In genomic region chr11:70525726-70526125, GRCm38 (mm10) we compare ENCODE assay signal across 8 mouse cellular contexts. TPM values are rescaled to one million over a fixed set of nuclear protein-coding genes. Genes with fewer than 3 reads are reported as not detected.
DNase-seq lines count a peak whose midpoint lies in the region; ATAC-seq and TF ChIP-seq lines count a peak whose summit lies in the region.

No protein-coding gene starts in this region.

- peak; percentile 38; the same call in 1 of the 2 replicates for ATAC-seq in kidney, postnatal 0 days (replicated peaks; ENCODE audit: low FRiP score, low read depth)
- ATAC-seq in hindbrain, embryonic 14.5 days (ENCODE audit: low FRiP score): 0 out of 2 replicates have a peak, but pooled peaks have one; percentile 32
- ATAC-seq in midbrain, embryonic 15.5 days (replicated peaks): peak; percentile 43

- WGBS in kidney, postnatal 0 days: 2% methylated on average over 12 of the region's 12 CpGs
- 2% methylated on average over 12 of the region's 12 CpGs for WGBS in hindbrain, embryonic 14.5 days
- 2% methylated on average over 12 of the region's 12 CpGs for WGBS in midbrain, embryonic 15.5 days

- peaks cover 23% of the 10 kb centered on the region for H3K36me3 ChIP-seq in kidney, postnatal 0 days (ENCODE audit: insufficient read depth, low read length)
- H3K36me3 ChIP-seq in hindbrain, embryonic 14.5 days (replicated peaks; ENCODE audit: control insufficient read depth, insufficient read depth): peaks cover 31% of the 10 kb centered on the region
- peaks cover 19% of the 10 kb centered on the region; the same call in 1 of the 2 replicates for H3K36me3 ChIP-seq in midbrain, embryonic 15.5 days (replicated peaks)

- no peaks in the 10 kb centered on the region for H3K27me3 ChIP-seq in kidney, postnatal 0 days (ENCODE audit: insufficient read depth, low read length)
- no peaks in the 10 kb centered on the region for H3K27me3 ChIP-seq in hindbrain, embryonic 14.5 days (ENCODE audit: control insufficient read depth, insufficient read depth, low read length)
- H3K27me3 ChIP-seq in midbrain, embryonic 15.5 days (replicated peaks): no peaks in the 10 kb centered on the region

- no peak for TF ChIP-seq POLR2A in bone marrow macrophage, adult 2 months (IDR thresholded peaks at IDR 0.05; ENCODE audit: borderline replicate concordance, low read depth, low read length)

- peak overlapping the region; percentile 75 for H3K9ac ChIP-seq in kidney, postnatal 0 days (ENCODE audit: low read depth, low read length)
- H3K9ac ChIP-seq in hindbrain, embryonic 14.5 days: peak overlapping the region; percentile 68
- peak overlapping the region; percentile 64 for H3K9ac ChIP-seq in midbrain, embryonic 15.5 days

- peak overlapping the region; percentile 77 for H3K4me3 ChIP-seq in kidney, postnatal 0 days (replicated peaks; ENCODE audit: low read depth, low read length)
- peak overlapping the region; percentile 80 for H3K4me3 ChIP-seq in bone marrow macrophage, adult 2 months (ENCODE audit: insufficient read depth, low read length)
- H3K4me3 ChIP-seq in hindbrain, embryonic 14.5 days (replicated peaks; ENCODE audit: low read length): peak overlapping the region; percentile 58
- H3K4me3 ChIP-seq in midbrain, embryonic 15.5 days: peak overlapping the region; percentile 71

- no peak overlapping the region; the same call in 1 of the 2 replicates for H3K27ac ChIP-seq in kidney, postnatal 0 days
- peak overlapping the region; percentile 67 for H3K27ac ChIP-seq in bone marrow macrophage, adult 2 months (ENCODE audit: insufficient read depth, low read depth, low read length)
- H3K27ac ChIP-seq in hindbrain, embryonic 14.5 days: peak overlapping the region; percentile 49
- peak overlapping the region; percentile 74 for H3K27ac ChIP-seq in midbrain, embryonic 15.5 days

- no peak for TF ChIP-seq CTCF in kidney, postnatal 0 days (IDR thresholded peaks at IDR 0.05; ENCODE audit: low read depth)
- TF ChIP-seq CTCF in bone marrow macrophage, adult 2 months (IDR thresholded peaks at IDR 0.05; ENCODE audit: low read depth, low read length): no peak

- no peaks in the 10 kb centered on the region for H3K9me3 ChIP-seq in kidney, postnatal 0 days (replicated peaks; ENCODE audit: low read length)
- no peaks in the 10 kb centered on the region for H3K9me3 ChIP-seq in hindbrain, embryonic 14.5 days (ENCODE audit: control insufficient read depth, low read length)
- no peaks in the 10 kb centered on the region for H3K9me3 ChIP-seq in midbrain, embryonic 15.5 days

- peaks cover 5% of the 10 kb centered on the region; the same call in 1 of the 2 replicates for H3K4me1 ChIP-seq in kidney, postnatal 0 days (replicated peaks; ENCODE audit: insufficient read depth, low read length)
- peaks cover 38% of the 10 kb centered on the region for H3K4me1 ChIP-seq in bone marrow macrophage, adult 2 months (ENCODE audit: control insufficient read depth, insufficient read depth, low read length)
- peaks cover 6% of the 10 kb centered on the region for H3K4me1 ChIP-seq in hindbrain, embryonic 14.5 days (replicated peaks; ENCODE audit: control insufficient read depth, insufficient read depth, low read length)
- peaks cover 15% of the 10 kb centered on the region for H3K4me1 ChIP-seq in midbrain, embryonic 15.5 days

- DNase-seq in kidney, postnatal 0 days (ENCODE audit: low spot score): peak; percentile 33
- DNase-seq in kidney, adult 8-10 months: no peak
- DNase-seq in hindbrain, embryonic 14.5 days (ENCODE audit: low spot score): no peak
- DNase-seq in urinary bladder, postnatal 4 days (ENCODE audit: low spot score in 2 of 2): no peak
- DNase-seq in right cerebral cortex, postnatal 14 days: no peak
- DNase-seq in frontal cortex, adult 2 months (ENCODE audit: extremely low spot score in 1 of 2, low spot score in 1 of 2): no peak

- peak overlapping the region; percentile 73 for H3K4me2 ChIP-seq in kidney, postnatal 0 days (ENCODE audit: low read length)
- peak overlapping the region; percentile 85 for H3K4me2 ChIP-seq in hindbrain, embryonic 14.5 days (replicated peaks)
- peak overlapping the region; percentile 68 for H3K4me2 ChIP-seq in midbrain, embryonic 15.5 days

RNA-seq across cellular contexts. Expression of gene Psmb6, which starts 0.6 kb away (rescaled TPM):
- polyA plus RNA-seq in kidney, postnatal 0 days (2015; fragmentation: Nextera tagmentation; extraction: Ambion mirVana): 686 and 703 TPM in 2 replicates
- polyA plus RNA-seq in bone marrow macrophage, adult 2 months (2012; ENCODE audit: insufficient read depth, insufficient read length, missing spikeins): 141 and 151 TPM in 2 replicates
- polyA plus RNA-seq in hindbrain, embryonic 14.5 days (2014; fragmentation: Nextera tagmentation; extraction: Ambion mirVana): 747 and 789 TPM in 2 replicates
- polyA plus RNA-seq in midbrain, embryonic 15.5 days (2015; fragmentation: Nextera tagmentation; extraction: Ambion mirVana): 777 and 795 TPM in 2 replicates
- polyA plus RNA-seq in frontal cortex, adult 2 months (2012; rRNA removed): 245 and 249 TPM in 2 replicates

RNA-seq across cellular contexts. Expression of gene Gltpd2, which starts 6.7 kb away (rescaled TPM):
- 0.56 and 0.87 TPM in 2 replicates for polyA plus RNA-seq in kidney, postnatal 0 days (2015; fragmentation: Nextera tagmentation; extraction: Ambion mirVana)
- not detected in 2 replicates for polyA plus RNA-seq in bone marrow macrophage, adult 2 months (2012; ENCODE audit: insufficient read depth, insufficient read length, missing spikeins)
- 0.27 and 0.28 TPM in 2 replicates for polyA plus RNA-seq in hindbrain, embryonic 14.5 days (2014; fragmentation: Nextera tagmentation; extraction: Ambion mirVana)
- polyA plus RNA-seq in midbrain, embryonic 15.5 days (2015; fragmentation: Nextera tagmentation; extraction: Ambion mirVana): 0.14 and 0.27 TPM in 2 replicates
- polyA plus RNA-seq in frontal cortex, adult 2 months (2012; rRNA removed): 0.13 TPM in 1 of 2 replicates, not detected in the other

RNA-seq across cellular contexts. Expression of gene Gm40193, which starts 7.0 kb away (rescaled TPM):
- polyA plus RNA-seq in kidney, postnatal 0 days (2015; fragmentation: Nextera tagmentation; extraction: Ambion mirVana): not detected in 2 replicates
- polyA plus RNA-seq in bone marrow macrophage, adult 2 months (2012; ENCODE audit: insufficient read depth, insufficient read length, missing spikeins): not detected in 2 replicates
- not detected in 2 replicates for polyA plus RNA-seq in hindbrain, embryonic 14.5 days (2014; fragmentation: Nextera tagmentation; extraction: Ambion mirVana)
- polyA plus RNA-seq in midbrain, embryonic 15.5 days (2015; fragmentation: Nextera tagmentation; extraction: Ambion mirVana): not detected in 2 replicates
- polyA plus RNA-seq in frontal cortex, adult 2 months (2012; rRNA removed): not detected in 2 replicates

RNA-seq across cellular contexts. Expression of gene Vmo1, which starts 11.3 kb away (rescaled TPM):
- 0.57 and 0.66 TPM in 2 replicates for polyA plus RNA-seq in kidney, postnatal 0 days (2015; fragmentation: Nextera tagmentation; extraction: Ambion mirVana)
- not detected in 2 replicates for polyA plus RNA-seq in bone marrow macrophage, adult 2 months (2012; ENCODE audit: insufficient read depth, insufficient read length, missing spikeins)
- polyA plus RNA-seq in hindbrain, embryonic 14.5 days (2014; fragmentation: Nextera tagmentation; extraction: Ambion mirVana): not detected in 2 replicates
- 0.46 TPM in 1 of 2 replicates, not detected in the other for polyA plus RNA-seq in midbrain, embryonic 15.5 days (2015; fragmentation: Nextera tagmentation; extraction: Ambion mirVana)
- 1.6 and 4.3 TPM in 2 replicates for polyA plus RNA-seq in frontal cortex, adult 2 months (2012; rRNA removed)

RNA-seq across cellular contexts. Expression of gene Pld2, which starts 14.1 kb away (rescaled TPM):
- 6.7 and 7.2 TPM in 2 replicates for polyA plus RNA-seq in kidney, postnatal 0 days (2015; fragmentation: Nextera tagmentation; extraction: Ambion mirVana)
- 58.4 and 60.9 TPM in 2 replicates for polyA plus RNA-seq in bone marrow macrophage, adult 2 months (2012; ENCODE audit: insufficient read depth, insufficient read length, missing spikeins)
- polyA plus RNA-seq in hindbrain, embryonic 14.5 days (2014; fragmentation: Nextera tagmentation; extraction: Ambion mirVana): 14.2 and 16.4 TPM in 2 replicates
- polyA plus RNA-seq in midbrain, embryonic 15.5 days (2015; fragmentation: Nextera tagmentation; extraction: Ambion mirVana): 13.8 and 14.8 TPM in 2 replicates
- polyA plus RNA-seq in frontal cortex, adult 2 months (2012; rRNA removed): 23.4 and 28.6 TPM in 2 replicates
